Mouse (Mus musculus) heart, adult 2 months (tissue): ENCODE data around the gene Apol7b. TPM values are rescaled to one million over a fixed set of nuclear protein-coding genes. Genes with fewer than 3 reads are reported as not detected.
"Not testable (repeated sequence)": the region's sequence is repeated elsewhere in the genome, so short reads cannot be mapped to it uniquely, and the experiment has no call there.

Experiments used
- DNase-seq, 2 experiments: peaks; one replicate each; pipeline ENCODE4 v3.0.0; 2021
- H3K27ac ChIP-seq: fragments of 200-600 bp; 2 replicates; pipeline ENCODE4 v1.8.1; 2022
- H3K27me3 ChIP-seq: fragments of 200-500 bp; 2 replicates; pipeline ENCODE4 v1.6.1; 2012; ENCODE audit warnings: mild to moderate bottlenecking, low read length, inconsistent platforms, mixed read lengths; ENCODE audit not compliant: control insufficient read depth, insufficient read depth
- H3K36me3 ChIP-seq: fragments of 200-500 bp; 2 replicates; pipeline ENCODE4 v1.6.1; 2012; ENCODE audit warnings: low read length, inconsistent platforms; ENCODE audit not compliant: control insufficient read depth, insufficient read depth
- H3K4me1 ChIP-seq: fragments of 200-500 bp; 2 replicates; pipeline ENCODE4 v1.6.1; 2011; ENCODE audit warnings: low read length; ENCODE audit not compliant: control insufficient read depth, insufficient read depth
- H3K4me3 ChIP-seq: fragments of 200-600 bp; 2 replicates; pipeline ENCODE4 v1.8.1; 2022
- H3K79me2 ChIP-seq: fragments of 200-500 bp; replicated peaks from 2 replicates; pipeline ENCODE4 v1.6.1; 2012; ENCODE audit warnings: mild to moderate bottlenecking, inconsistent platforms, low read length, moderate library complexity, mixed read lengths; ENCODE audit not compliant: control insufficient read depth, insufficient read depth
- H3K9ac ChIP-seq: fragments of 200-500 bp; 2 replicates; pipeline ENCODE4 v1.6.1; 2012; ENCODE audit warnings: low read depth, mild to moderate bottlenecking, control low read depth, inconsistent platforms, low read length, mixed read lengths
- CTCF ChIP-seq: fragments of 200-600 bp; IDR thresholded peaks from 2 replicates; pipeline ENCODE4 v1.8.1; 2022; ENCODE audit warnings: antibody characterized with exemption, mild to moderate bottlenecking, moderate library complexity
- EP300 ChIP-seq: fragments of 200-500 bp; IDR thresholded peaks from 2 replicates; pipeline ENCODE4 v1.6.1; 2011; ENCODE audit warnings: low read depth, low read length, control low read depth; ENCODE audit not compliant: insufficient read depth
- POLR2A ChIP-seq: fragments of 200-500 bp; IDR thresholded peaks from 2 replicates; pipeline ENCODE4 v1.6.1; 2011; ENCODE audit warnings: mild to moderate bottlenecking, low read depth, low read length, control low read depth; ENCODE audit not compliant: insufficient read depth
- WGBS: fragments of 180-500 bp; shearing (Covaris S2); methylation state at CpG from one replicate; pipeline ENCODE4 v1.1.7; 2018; 5-methylcytosine and 5-hydroxymethylcytosine counted together
- intact Hi-C: fragments of 180-260 bp; cut with DNase I; formaldehyde crosslinking; loops from one replicate; pipeline ENCODE4 v1.15.1; 2025
- polyA plus RNA-seq: library from polyadenylated mRNA; depleted of rRNA; stranded (reverse); fragments of >200 nt; gene quantifications from 2 replicates; pipeline ENCODE4 v1.2.3, GENCODE M21; 2012
- total RNA-seq, 2 experiments: library from RNA; stranded (reverse); gene quantifications; 2 replicates each; pipeline ENCODE4 v1.2.3; 2021

Apol7b gene
- total and polyA plus RNA-seq, 3 experiments = 0.10 to 0.43 (median 0.21) TPM

DNA sequence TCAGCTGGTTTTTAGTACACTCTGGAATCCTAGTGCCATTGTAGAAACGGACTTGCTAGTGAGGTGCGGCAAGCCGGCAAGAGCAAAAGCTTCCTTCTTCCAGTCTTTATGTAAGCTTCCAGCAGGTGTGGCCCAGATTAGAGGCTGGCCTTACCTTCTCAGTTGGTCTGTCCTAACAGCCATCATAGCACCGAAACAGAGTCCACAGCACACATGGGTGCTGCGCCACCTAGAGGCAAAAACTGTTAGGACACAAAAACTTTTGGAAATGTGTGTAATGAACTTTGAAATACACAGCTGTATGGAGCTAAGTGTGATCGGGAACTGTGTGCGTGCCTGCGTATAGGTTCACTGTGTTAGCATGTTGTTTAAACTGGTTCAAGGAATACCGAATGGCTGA, 48.3 kb downstream of the Apol7b start, which contains the start of gene Apol7a:
Gene Apol7a (minus strand): TSS at position 84 of the 400 bp plus-strand sequence.
- H3K79me2 ChIP-seq, H3K27ac ChIP-seq, DNase-seq, H3K4me1 ChIP-seq, H3K4me3 ChIP-seq, intact Hi-C loops, H3K27me3 ChIP-seq, H3K9ac ChIP-seq, H3K36me3 ChIP-seq: not testable (repeated sequence)
- TF ChIP-seq CTCF = peak; percentile 41
- WGBS = 66% methylated on average over 9 of the region's 9 CpGs

DNA sequence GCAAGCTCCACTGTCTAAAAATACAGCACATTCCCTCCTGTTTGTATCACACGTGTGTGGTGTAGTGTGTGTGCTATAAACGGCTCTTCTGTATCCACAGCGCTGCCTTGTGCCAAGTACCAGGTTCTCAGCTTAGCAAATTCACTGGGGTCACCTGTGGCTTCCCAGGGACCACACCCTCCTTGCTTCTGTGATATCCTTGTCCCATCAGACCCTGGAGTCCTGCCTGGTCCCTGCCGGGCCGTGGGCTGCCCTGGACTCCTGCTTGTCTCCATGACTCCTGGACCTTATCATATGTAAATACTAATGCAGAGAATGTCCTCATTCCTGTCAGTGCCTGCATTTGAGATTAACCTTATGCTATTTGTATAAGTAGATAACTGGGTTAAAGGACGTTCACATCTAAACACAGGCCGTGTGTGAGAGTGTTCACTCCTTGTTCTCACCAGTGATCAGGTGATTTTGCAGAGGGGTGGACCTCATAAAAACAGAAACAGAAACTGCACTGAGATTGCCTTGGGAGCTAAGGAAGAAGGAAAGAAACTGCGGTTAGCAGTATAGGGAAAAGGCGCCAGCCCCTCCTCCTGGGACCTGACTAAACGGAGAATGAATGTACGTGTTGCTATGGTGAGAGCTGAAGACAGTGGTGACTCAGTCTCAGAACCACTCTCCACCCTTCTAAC, 49.7 kb downstream of the Apol7b start:
- 20% methylated on average over 11 of the region's 11 CpGs for WGBS
- H3K36me3 ChIP-seq, H3K4me3 ChIP-seq, H3K27ac ChIP-seq, H3K4me1 ChIP-seq, intact Hi-C loops, H3K9ac ChIP-seq, H3K27me3 ChIP-seq, H3K79me2 ChIP-seq: not testable (repeated sequence)
- DNase-seq = peak in 1 of 2 experiments; percentile 22

DNA sequence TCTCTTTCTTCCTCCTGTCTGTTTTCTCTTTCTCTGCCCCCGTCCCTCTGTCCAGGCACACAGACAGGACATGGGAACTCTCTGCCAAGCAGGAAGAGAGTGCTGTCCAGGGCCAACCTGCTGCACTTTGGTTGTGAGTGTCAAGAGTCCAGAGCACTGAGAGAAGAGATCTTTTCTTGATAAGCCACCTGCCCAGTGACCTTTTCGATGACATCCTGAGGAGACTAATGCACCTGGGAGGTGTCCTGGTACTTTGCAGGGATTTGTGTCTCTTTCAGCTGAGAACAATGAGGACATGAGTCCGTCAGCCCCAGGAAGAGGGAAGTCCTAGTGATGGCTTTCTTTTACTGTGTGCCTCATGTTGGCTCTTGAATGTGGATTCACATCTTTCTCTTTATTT, 53.5 kb downstream of the Apol7b start:
- 56% methylated on average over 3 of the region's 3 CpGs for WGBS
- H3K9ac ChIP-seq, H3K36me3 ChIP-seq, H3K79me2 ChIP-seq, H3K27me3 ChIP-seq, DNase-seq, H3K4me1 ChIP-seq, intact Hi-C loops, H3K4me3 ChIP-seq, H3K27ac ChIP-seq: not testable (repeated sequence)

DNA sequence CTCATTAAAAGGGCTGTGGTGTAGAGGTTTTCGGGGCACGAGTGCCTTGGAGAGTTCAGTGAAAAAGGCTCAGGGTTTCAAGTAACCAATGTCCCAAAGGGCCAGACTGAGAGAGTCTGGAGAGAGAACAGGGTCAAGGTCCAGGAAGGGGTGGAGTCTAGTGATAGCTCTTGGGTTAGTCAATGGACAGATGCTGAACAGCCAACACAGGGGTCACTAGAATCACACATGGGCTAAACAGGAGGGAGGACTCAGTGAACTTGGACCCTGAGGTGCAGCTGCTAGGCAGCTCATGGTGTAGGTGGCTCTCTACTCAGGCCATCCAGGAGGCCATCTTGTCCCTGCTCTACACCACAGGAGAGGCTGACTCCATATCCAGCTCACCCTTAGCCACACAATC, 59.8 kb downstream of the Apol7b start:
- 66% methylated on average over 2 of the region's 2 CpGs for WGBS
- no peak overlapping the region for H3K9ac ChIP-seq

DNA sequence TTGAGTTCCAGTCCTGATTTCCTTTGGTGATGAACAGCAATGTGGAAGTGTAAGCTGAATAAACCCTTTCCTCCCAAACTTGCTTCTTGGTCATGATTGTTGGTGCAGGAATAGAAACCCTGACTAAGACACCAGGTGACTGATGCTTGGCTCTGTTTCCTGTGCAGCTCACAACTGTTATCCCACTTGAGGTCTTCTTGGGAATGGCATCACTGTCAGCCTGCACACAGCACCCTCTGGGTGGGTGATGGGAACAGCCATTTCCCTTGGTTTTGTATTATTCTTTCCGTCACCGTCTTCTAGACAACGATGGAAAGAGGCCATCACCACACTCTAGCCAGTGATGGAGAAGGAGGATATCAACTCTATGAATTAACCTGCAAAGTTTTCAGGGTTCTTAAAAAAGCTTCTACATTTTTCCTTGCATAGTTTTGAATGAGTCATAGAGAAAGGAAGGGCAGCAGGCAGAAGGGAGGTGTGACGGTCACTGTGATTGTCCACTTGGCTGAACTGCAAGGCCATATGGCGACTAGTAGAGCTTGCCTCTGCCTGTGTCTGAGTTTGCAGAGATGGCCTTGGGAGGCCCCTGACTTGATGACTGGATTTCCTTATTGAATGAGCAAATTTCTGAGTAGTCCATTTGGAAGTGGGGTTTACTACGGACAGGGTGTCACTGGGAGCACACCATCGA, 62.8 kb downstream of the Apol7b start:
- no peak for TF ChIP-seq EP300
- TF ChIP-seq POLR2A = no peak
- no peak for TF ChIP-seq CTCF
- 80% methylated on average over 7 of the region's 7 CpGs for WGBS
- Histone ChIP-seq H3K36me3 (no peaks in the 10 kb centered on the region), H3K79me2 (no peaks in the 10 kb centered on the region), H3K27ac (no peak overlapping the region), H3K4me3 (no peak overlapping the region), H3K27me3 (no peaks in the 10 kb centered on the region), H3K9ac (no peak overlapping the region), H3K4me1 (no peaks in the 10 kb centered on the region)
- no peak for DNase-seq
- intact Hi-C loops = no loop called here

More for the DNA sequence above, 59.8 kb downstream of the Apol7b start:
- Histone ChIP-seq H3K27ac (no peak overlapping the region), H3K4me3 (no peak overlapping the region), H3K79me2 (no peaks in the 10 kb centered on the region), H3K36me3 (no peaks in the 10 kb centered on the region), H3K4me1 (no peaks in the 10 kb centered on the region), H3K27me3 (no peaks in the 10 kb centered on the region)
- TF ChIP-seq CTCF (no peak), POLR2A (no peak), EP300 (no peak)
- intact Hi-C loops = no loop called here
- no peak for DNase-seq

DNA sequence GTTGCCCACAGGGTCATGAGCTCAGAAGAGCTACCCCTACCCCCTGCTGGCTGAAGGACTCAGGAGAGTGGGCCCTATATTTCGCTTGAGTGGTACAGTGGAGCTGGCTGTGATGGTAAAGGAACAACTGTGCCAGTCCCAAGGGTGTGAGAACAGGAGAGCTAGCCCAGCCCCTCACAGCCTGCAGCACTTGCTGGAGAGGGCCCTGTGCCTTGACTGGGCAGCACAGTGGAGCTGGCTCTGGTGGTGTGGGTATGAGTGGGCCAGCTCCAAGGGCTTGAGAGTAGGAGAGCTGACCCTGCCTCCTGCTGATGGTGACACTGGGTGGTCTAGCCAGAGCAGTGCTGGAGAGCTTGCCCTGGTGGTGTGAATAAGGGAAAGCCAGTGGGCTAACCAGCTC, 64.4 kb downstream of the Apol7b start:
- 61% methylated on average over 1 of the region's 1 CpGs for WGBS

More for the DNA sequence above, 64.4 kb downstream of the Apol7b start:
- intact Hi-C loops = no loop called here
- TF ChIP-seq CTCF = no peak
- TF ChIP-seq EP300 = no peak
- TF ChIP-seq POLR2A = no peak
- H3K79me2 ChIP-seq = no peaks in the 10 kb centered on the region
- no peak overlapping the region for H3K27ac ChIP-seq
- no peak for DNase-seq
- H3K4me3 ChIP-seq = no peak overlapping the region
- no peaks in the 10 kb centered on the region for H3K4me1 ChIP-seq
- no peak overlapping the region for H3K9ac ChIP-seq
- no peaks in the 10 kb centered on the region for H3K36me3 ChIP-seq
- H3K27me3 ChIP-seq = no peaks in the 10 kb centered on the region
